Mouse (Mus musculus) liver, embryonic 14.5 days (tissue): Measurements from ENCODE around the gene Ankrd42. TPM values are rescaled to one million over a fixed set of nuclear protein-coding genes. Genes with fewer than 3 reads are reported as not detected.

Experiments
- ATAC-seq: fragments of 200-750 bp; cut with Nextera tagmentation; 2 replicates; pipeline ENCODE4 v1.8.0; 2017; ENCODE audit warnings: moderate number of reproducible peaks, mild to moderate bottlenecking, moderate library complexity; ENCODE audit not compliant: insufficient read depth
- DNase-seq, 3 experiments: peaks; one replicate each; pipeline ENCODE4 v3.0.0-alpha.2; 2012 to 2013; ENCODE audit warnings: low read depth in 3 of 3, low spot score in 3 of 3
- H3K27ac ChIP-seq: fragments of 300-500 bp; sonication (generic); 2 replicates; pipeline ENCODE4 v1.5.1; 2014; ENCODE audit warnings: moderate library complexity, mild to moderate bottlenecking, control low read depth, inconsistent platforms
- H3K27me3 ChIP-seq: fragments of 300-500 bp; sonication (generic); 2 replicates; pipeline ENCODE4 v1.6.1; 2014; ENCODE audit warnings: mild to moderate bottlenecking, low read length, moderate library complexity; ENCODE audit not compliant: control insufficient read depth, insufficient read depth
- H3K36me3 ChIP-seq: fragments of 300-500 bp; sonication (generic); replicated peaks from 2 replicates; pipeline ENCODE4 v1.6.1; 2014; ENCODE audit warnings: low read depth; ENCODE audit not compliant: control insufficient read depth, insufficient read depth
- H3K4me1 ChIP-seq, 2 experiments: fragments of 200-500 bp in 1 of 2; fragments of 300-500 bp in 1 of 2; sonication (generic) in 1 of 2; replicated peaks; 2 replicates each; pipeline ENCODE4 v1.6.1; 2012 to 2014; ENCODE audit warnings: antibody characterized with exemption in 1 of 2, inconsistent platforms in 1 of 2, low read length in 1 of 2; ENCODE audit not compliant: control insufficient read depth in 2 of 2, insufficient read depth in 2 of 2
- H3K4me2 ChIP-seq: fragments of 300-500 bp; sonication (generic); 2 replicates; pipeline ENCODE4 v1.6.1; 2014; ENCODE audit warnings: low read depth, mild to moderate bottlenecking, control low read depth, moderate library complexity
- H3K4me3 ChIP-seq, 2 experiments: fragments of 200-500 bp in 1 of 2; fragments of 300-500 bp in 1 of 2; sonication (generic) in 1 of 2; 2 replicates each; pipeline ENCODE4 v1.5.1; 2012 to 2014; ENCODE audit warnings: low read depth in 2 of 2, low read length in 2 of 2, mild to moderate bottlenecking in 2 of 2, control low read depth in 1 of 2, inconsistent platforms in 1 of 2, moderate library complexity in 1 of 2; ENCODE audit not compliant: insufficient read depth in 1 of 2
- H3K9ac ChIP-seq: fragments of 300-500 bp; sonication (generic); replicated peaks from 2 replicates; pipeline ENCODE4 v1.6.1; 2014; ENCODE audit warnings: mild to moderate bottlenecking, control low read depth, moderate library complexity
- H3K9me3 ChIP-seq: fragments of 300-500 bp; sonication (generic); 2 replicates; pipeline ENCODE4 v1.6.1; 2016; ENCODE audit warnings: low read length, mixed read lengths; ENCODE audit not compliant: control insufficient read depth
- CTCF ChIP-seq: IDR thresholded peaks from 2 replicates; pipeline ENCODE4 v1.5.1; 2016; ENCODE audit warnings: antibody characterized with exemption, low read depth, control low read depth
- EP300 ChIP-seq: IDR thresholded peaks from 2 replicates; pipeline ENCODE4 v1.6.1; 2016; ENCODE audit warnings: antibody characterized with exemption, low read depth
- WGBS: fragments of 180-500 bp; shearing (Covaris S2); extraction: QIAGEN DNeasy Blood & Tissue Kit; methylation state at CpG from one replicate; pipeline ENCODE4 v1.1.7; 2014; ENCODE audit not compliant: insufficient replicate concordance; 5-methylcytosine and 5-hydroxymethylcytosine counted together
- polyA plus RNA-seq, 2 experiments: library from polyadenylated mRNA; depleted of rRNA in 1 of 2; stranded (reverse) in 1 of 2; unstranded in 1 of 2; fragments of >200 nt; fragmentation: Nextera tagmentation in 1 of 2; extraction: Ambion mirVana in 1 of 2; gene quantifications; 2 replicates each; pipeline versions ENCODE4 v1.2.1 to v1.2.3; 2012 to 2014

Ankrd42 gene
- polyA plus RNA-seq, 2 experiments: 0.19 to 0.38 TPM

DNA sequence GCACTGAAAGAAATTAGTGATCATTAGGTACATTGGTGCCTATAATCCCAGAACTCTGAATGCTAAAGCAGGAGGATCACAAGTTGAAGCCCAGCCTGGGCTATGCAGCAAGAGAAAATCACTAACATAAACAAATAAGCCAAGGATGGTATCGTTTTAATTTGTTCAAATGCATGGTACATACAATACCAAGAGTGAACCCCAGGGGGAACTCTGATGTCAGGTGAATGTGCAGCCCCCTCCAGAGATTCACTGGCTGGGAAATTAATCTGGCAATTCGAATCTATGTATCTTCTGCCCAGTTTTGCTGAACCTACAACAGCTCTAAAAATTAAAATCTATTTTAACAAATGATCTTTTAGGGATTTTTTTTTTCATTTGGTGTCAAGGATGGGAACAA lies 12.5 kb downstream of the Ankrd42 start:
- H3K36me3 ChIP-seq: no peaks in the 10 kb centered on the region
- no peak for TF ChIP-seq CTCF
- TF ChIP-seq EP300: no peak
- H3K27me3 ChIP-seq: no peaks in the 10 kb centered on the region
- DNase-seq (no peak), ATAC-seq (no peak)
- H3K27ac ChIP-seq: no peak overlapping the region
- H3K4me2 ChIP-seq: no peak overlapping the region
- H3K4me3 ChIP-seq: no peak overlapping the region
- H3K4me1 ChIP-seq: no peaks in the 10 kb centered on the region
- no peaks in the 10 kb centered on the region for H3K9me3 ChIP-seq
- H3K9ac ChIP-seq: no peak overlapping the region
- WGBS: 31% methylated on average over 2 of the region's 2 CpGs

DNA sequence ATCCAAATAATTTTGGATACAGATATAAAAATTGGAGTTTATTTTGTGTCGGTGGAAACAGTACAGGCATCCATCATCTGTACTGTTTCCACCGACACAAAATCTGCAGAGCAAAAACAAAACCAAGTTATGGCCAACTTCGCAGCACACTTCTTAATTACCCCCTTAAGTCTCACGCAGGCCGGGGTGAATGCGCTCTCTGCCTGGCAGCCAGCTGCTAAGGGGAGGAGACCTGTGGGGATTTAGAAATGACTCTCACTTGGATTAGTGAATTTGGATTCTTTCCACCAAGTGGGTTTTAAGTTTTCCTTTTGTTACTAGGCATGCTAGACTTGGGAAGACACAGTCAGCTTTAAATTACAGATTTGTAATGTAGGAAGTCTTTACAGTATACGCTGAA lies 26.1 kb downstream of the Ankrd42 start:
- 72% methylated on average over 7 of the region's 7 CpGs for WGBS
- DNase-seq (no peak), ATAC-seq (no peak)
- Histone ChIP-seq H3K4me3 (no peak overlapping the region), H3K27me3 (no peaks in the 10 kb centered on the region), H3K27ac (no peak overlapping the region), H3K9me3 (no peaks in the 10 kb centered on the region), H3K9ac (no peak overlapping the region), H3K4me1 (0 out of 4 replicates have a peak, but pooled peaks cover 0 to 2% of the 10 kb centered on the region in 2 experiments), H3K36me3 (no peaks in the 10 kb centered on the region), H3K4me2 (no peak overlapping the region)
- TF ChIP-seq EP300: no peak
- TF ChIP-seq CTCF: no peak

DNA sequence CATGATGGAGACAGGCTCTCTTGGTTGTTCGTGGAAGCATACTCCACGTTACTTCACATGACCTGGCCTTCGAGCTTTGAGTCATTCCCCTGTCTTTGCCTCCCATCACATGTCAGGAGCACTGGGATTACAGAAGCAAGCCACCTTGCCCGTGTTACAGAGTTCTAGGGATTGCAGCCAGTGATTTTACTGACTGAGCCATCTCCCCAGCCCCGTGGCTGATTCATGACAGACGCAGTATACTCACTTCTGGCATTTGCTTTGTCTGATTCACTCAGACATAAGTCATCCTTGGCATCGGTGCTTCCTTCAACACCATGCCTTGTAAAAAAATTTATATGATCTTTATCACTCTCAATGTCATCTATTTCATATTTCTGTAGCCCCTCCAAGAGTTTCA lies 32.0 kb downstream of the Ankrd42 start:
- ATAC-seq (no peak), DNase-seq (no peak)
- H3K36me3 ChIP-seq: no peaks in the 10 kb centered on the region
- H3K4me2 ChIP-seq: no peak overlapping the region
- no peaks in the 10 kb centered on the region for H3K27me3 ChIP-seq
- TF ChIP-seq CTCF (no peak), EP300 (no peak)
- H3K4me1 ChIP-seq: no peaks in the 10 kb centered on the region
- H3K27ac ChIP-seq: no peak overlapping the region
- no peak overlapping the region for H3K4me3 ChIP-seq
- WGBS: 66% methylated on average over 7 of the region's 7 CpGs
- H3K9ac ChIP-seq: no peak overlapping the region
- H3K9me3 ChIP-seq: no peaks in the 10 kb centered on the region

DNA sequence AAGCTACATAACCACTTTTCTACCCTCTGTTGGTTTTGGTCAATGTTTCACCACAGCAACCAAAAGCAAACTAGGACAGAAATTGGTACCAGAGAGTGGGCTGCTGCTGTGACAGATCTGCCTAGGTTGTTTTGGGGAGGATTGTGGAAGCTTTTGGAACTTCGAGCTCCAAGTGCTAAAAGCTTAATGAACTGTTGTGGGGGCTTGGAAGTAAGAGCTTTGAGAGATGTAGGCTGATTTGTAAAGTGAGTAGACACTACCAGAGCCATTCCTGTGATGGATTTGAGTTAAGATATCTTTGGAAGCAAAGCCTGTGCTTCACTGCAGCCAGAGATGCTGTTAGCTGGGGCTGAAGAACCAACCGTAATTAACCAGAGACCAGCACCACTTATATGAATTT lies 46.1 kb downstream of the Ankrd42 start:
- WGBS: 66% methylated on average over 2 of the region's 2 CpGs
- H3K4me3 ChIP-seq: no peak overlapping the region
- no peaks in the 10 kb centered on the region for H3K36me3 ChIP-seq
- no peaks in the 10 kb centered on the region for H3K9me3 ChIP-seq
- ATAC-seq: no peak
- H3K27ac ChIP-seq: no peak overlapping the region
- H3K4me2 ChIP-seq: no peak overlapping the region
- H3K4me1 ChIP-seq: no peaks in the 10 kb centered on the region
- TF ChIP-seq CTCF (no peak), EP300 (no peak)
- no peaks in the 10 kb centered on the region for H3K27me3 ChIP-seq
- H3K9ac ChIP-seq: no peak overlapping the region
- DNase-seq: no peak

- no peak overlapping the region for H3K9ac ChIP-seq
- no peak overlapping the region for H3K27ac ChIP-seq
- WGBS: 75% methylated on average over 7 of the region's 7 CpGs
- no peaks in the 10 kb centered on the region for H3K9me3 ChIP-seq
- H3K36me3 ChIP-seq: no peaks in the 10 kb centered on the region
- H3K4me2 ChIP-seq: no peak overlapping the region
- no peak for DNase-seq
- no peaks in the 10 kb centered on the region for H3K4me1 ChIP-seq
- no peak overlapping the region for H3K4me3 ChIP-seq
- no peak for ATAC-seq
- H3K27me3 ChIP-seq: no peaks in the 10 kb centered on the region
- TF ChIP-seq CTCF (no peak), EP300 (no peak)
Observed at GRCm38 (mm10) chr7:92589986-92590385, 47.0 kb downstream of the Ankrd42 start.
